Mouse (Mus musculus) stomach, embryonic 16.5 days (tissue): ENCODE data around the gene Rab21. TPM values are rescaled to one million over a fixed set of nuclear protein-coding genes. Genes with fewer than 3 reads are reported as not detected.

Experiments
- ATAC-seq: fragments of 200-750 bp; cut with Nextera tagmentation; 2 replicates; pipeline ENCODE4 v1.8.0; 2017; ENCODE audit warnings: moderate number of reproducible peaks, moderate TSS enrichment; ENCODE audit not compliant: insufficient read depth, low FRiP score
- H3K27ac ChIP-seq: fragments of 300-500 bp; sonication (generic); 2 replicates; pipeline ENCODE4 v1.5.1; 2014; ENCODE audit warnings: low read length
- H3K27me3 ChIP-seq: fragments of 300-500 bp; sonication (generic); 2 replicates; pipeline ENCODE4 v1.6.1; 2014; ENCODE audit warnings: low read length, control low read depth, mixed read lengths; ENCODE audit not compliant: control insufficient read depth, insufficient read depth
- H3K36me3 ChIP-seq: fragments of 300-500 bp; sonication (generic); 2 replicates; pipeline ENCODE4 v1.6.1; 2014; ENCODE audit warnings: low read length; ENCODE audit not compliant: control insufficient read depth, insufficient read depth
- H3K4me1 ChIP-seq: fragments of 300-500 bp; sonication (generic); 2 replicates; pipeline ENCODE4 v1.6.1; 2014; ENCODE audit warnings: low read length, control low read depth, mixed read lengths; ENCODE audit not compliant: control insufficient read depth, insufficient read depth
- H3K4me2 ChIP-seq: fragments of 300-500 bp; sonication (generic); 2 replicates; pipeline ENCODE4 v1.6.1; 2014; ENCODE audit warnings: low read depth, low read length, mixed read lengths
- H3K4me3 ChIP-seq: fragments of 300-500 bp; sonication (generic); replicated peaks from 2 replicates; pipeline ENCODE4 v1.5.1; 2014; ENCODE audit warnings: mild to moderate bottlenecking, low read length
- H3K9ac ChIP-seq: fragments of 300-500 bp; sonication (generic); 2 replicates; pipeline ENCODE4 v1.6.1; 2014; ENCODE audit warnings: low read length
- H3K9me3 ChIP-seq: fragments of 300-500 bp; sonication (generic); replicated peaks from 2 replicates; pipeline ENCODE4 v1.6.1; 2016; ENCODE audit warnings: low read length, control low read depth; ENCODE audit not compliant: control insufficient read depth
- WGBS: fragments of 180-500 bp; shearing (Covaris S2); extraction: QIAGEN DNeasy Blood & Tissue Kit; methylation state at CpG from one replicate; pipeline ENCODE4 v1.1.7; 2014; 5-methylcytosine and 5-hydroxymethylcytosine counted together
- polyA plus RNA-seq: library from polyadenylated mRNA; unstranded; fragments of >200 nt; fragmentation: Nextera tagmentation; extraction: Ambion mirVana; gene quantifications from 2 replicates; pipeline ENCODE4 v1.2.1, GENCODE M21; 2015

Gene Rab21
- polyA plus RNA-seq, 1 experiment from 2014 or later, result 4.2 TPM

DNA sequence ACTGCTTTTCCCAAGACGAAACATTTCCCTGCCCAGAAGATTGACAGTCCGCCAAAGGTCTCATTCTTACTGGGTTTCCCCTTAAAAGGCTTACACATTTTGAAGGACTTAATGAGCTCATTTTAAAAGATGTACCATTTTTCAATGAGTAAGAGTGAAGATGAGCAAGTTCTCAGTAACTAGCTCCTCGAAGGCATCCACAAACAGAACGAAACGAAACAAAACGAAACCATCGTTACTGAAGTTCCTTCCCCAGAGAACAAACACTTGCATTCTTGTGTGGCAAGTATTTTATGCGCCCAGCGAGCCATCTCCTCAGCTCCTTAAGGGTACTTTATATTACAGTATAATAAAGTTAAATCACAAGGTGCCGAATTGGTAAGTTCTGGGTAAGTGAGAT lies 34.0 kb downstream of the Rab21 start:
- no peak overlapping the region for H3K27ac ChIP-seq
- ATAC-seq, result no peak
- H3K4me1 ChIP-seq, result no peaks in the 10 kb centered on the region
- H3K27me3 ChIP-seq, result no peaks in the 10 kb centered on the region
- H3K4me3 ChIP-seq, result no peak overlapping the region
- 91% methylated on average over 10 of the region's 10 CpGs for WGBS
- H3K9ac ChIP-seq, result no peak overlapping the region
- H3K36me3 ChIP-seq, result peaks cover 4% of the 10 kb centered on the region; the same call in 1 of the 2 replicates
- H3K4me2 ChIP-seq, result no peak overlapping the region
- no peaks in the 10 kb centered on the region for H3K9me3 ChIP-seq

- Histone ChIP-seq H3K27ac (no peak overlapping the region), H3K4me3 (no peak overlapping the region), H3K9me3 (no peaks in the 10 kb centered on the region), H3K36me3 (no peaks in the 10 kb centered on the region), H3K4me2 (no peak overlapping the region), H3K9ac (no peak overlapping the region), H3K27me3 (no peaks in the 10 kb centered on the region), H3K4me1 (no peaks in the 10 kb centered on the region)
- no peak for ATAC-seq
- WGBS, result 60% methylated on average over 5 of the region's 5 CpGs
These were observed 43.7 kb downstream of the Rab21 start for GRCm38 (mm10) chr10:115271649-115272048.

DNA sequence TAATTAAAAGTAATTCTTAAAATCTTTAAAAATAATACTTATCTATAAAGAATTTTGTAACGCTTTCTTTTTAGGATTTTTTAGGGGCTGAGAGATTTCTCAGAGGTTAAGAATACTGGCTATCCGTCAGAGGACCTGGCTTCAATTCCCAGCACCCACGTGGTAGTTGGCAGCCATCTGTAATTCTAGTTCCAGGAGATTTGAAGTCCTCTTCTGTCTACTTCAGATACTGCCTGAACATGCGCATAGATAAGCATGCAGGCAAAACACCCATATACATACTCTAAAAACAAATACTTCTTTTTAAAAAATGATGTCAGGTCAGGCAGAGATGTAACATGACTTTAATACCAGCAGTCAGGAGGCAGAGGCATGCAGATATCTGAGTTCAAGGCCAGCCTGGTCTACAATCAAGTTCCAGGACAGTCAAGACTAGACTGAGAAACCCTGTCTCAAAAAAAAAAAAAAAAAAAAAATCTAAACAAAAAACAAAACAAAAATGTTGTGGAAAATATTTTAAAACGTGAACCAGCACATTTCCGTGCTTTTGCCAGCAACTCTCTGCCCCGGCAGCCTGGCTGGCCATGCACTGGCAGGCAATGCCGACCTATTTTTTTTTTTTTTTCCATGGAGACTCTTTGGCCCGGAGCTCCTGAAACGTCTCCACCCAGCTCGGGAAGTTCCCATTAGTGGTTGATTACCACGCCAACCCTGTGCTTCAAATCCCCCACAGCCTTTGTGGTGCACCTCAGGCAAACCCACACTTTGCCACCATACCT lies 44.6 kb downstream of the Rab21 start:
- H3K9ac ChIP-seq, result no peak overlapping the region
- no peaks in the 10 kb centered on the region for H3K9me3 ChIP-seq
- H3K4me3 ChIP-seq, result no peak overlapping the region
- no peak overlapping the region for H3K4me2 ChIP-seq
- no peaks in the 10 kb centered on the region for H3K4me1 ChIP-seq
- no peaks in the 10 kb centered on the region for H3K27me3 ChIP-seq
- 89% methylated on average over 12 of the region's 12 CpGs for WGBS
- no peak overlapping the region for H3K27ac ChIP-seq
- no peaks in the 10 kb centered on the region for H3K36me3 ChIP-seq
- ATAC-seq, result no peak

DNA sequence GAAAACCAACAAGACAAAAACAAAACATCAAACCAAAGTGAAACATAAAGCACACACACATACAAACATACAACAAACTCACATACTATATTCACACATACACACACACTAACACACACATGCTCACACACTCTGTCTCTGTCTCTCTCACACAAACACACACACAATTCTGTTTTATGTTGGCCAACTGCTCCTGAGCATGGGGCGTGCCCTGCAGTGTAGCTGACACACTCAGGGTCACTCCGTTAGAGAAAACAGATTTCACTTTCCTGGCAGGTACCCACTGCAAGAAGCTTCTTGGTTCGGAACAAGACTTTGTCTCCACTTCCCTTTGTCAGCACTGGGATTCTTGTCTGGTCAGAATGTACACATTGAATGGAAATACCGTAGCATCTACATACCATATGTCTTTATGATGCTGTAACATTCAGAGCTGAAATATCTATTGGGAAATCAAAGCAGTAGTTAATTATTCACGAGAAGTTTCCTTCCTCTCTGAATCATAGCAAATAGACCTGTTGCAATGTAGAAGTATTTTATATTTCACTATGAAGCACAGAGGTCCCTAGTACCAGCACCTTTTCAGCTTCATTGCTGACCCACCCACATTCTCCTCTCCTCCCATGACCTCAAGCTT lies 52.4 kb downstream of the Rab21 start:
- H3K4me2 ChIP-seq, result no peak overlapping the region
- H3K36me3 ChIP-seq, result no peaks in the 10 kb centered on the region
- H3K4me1 ChIP-seq, result no peaks in the 10 kb centered on the region
- 54% methylated on average over 5 of the region's 5 CpGs for WGBS
- H3K9me3 ChIP-seq, result no peaks in the 10 kb centered on the region
- no peak overlapping the region for H3K4me3 ChIP-seq
- no peak overlapping the region for H3K27ac ChIP-seq
- H3K9ac ChIP-seq, result no peak overlapping the region
- ATAC-seq, result no peak
- no peaks in the 10 kb centered on the region for H3K27me3 ChIP-seq

GRCm38 (mm10) chr10:115262261-115262660 lies 53.1 kb downstream of the Rab21 start:
- Histone ChIP-seq H3K4me3 (no peak overlapping the region), H3K4me2 (no peak overlapping the region), H3K9ac (no peak overlapping the region), H3K27ac (no peak overlapping the region), H3K36me3 (no peaks in the 10 kb centered on the region), H3K27me3 (no peaks in the 10 kb centered on the region), H3K9me3 (no peaks in the 10 kb centered on the region), H3K4me1 (no peaks in the 10 kb centered on the region)
- ATAC-seq, result no peak
- 76% methylated on average over 2 of the region's 2 CpGs for WGBS

DNA sequence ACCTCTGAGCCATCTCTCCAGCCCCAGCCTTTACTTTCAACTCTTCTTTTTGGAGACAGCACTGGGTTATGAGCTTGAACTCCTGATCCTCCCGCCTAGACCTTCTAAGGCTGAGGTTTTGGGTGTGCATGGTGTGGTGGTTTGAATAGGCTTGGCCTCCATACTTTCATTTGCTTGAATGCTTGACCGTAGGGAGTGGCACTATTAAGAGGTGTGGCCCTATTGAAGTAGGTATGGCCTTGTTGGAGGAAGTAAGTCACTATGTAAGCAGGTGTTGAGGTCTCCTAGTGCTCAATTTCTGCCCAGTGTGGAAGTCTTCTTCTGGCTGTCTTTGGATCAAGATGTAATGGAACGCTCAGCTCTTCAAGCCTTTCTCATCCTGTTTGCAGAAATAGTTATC lies 54.0 kb downstream of the Rab21 start:
- Histone ChIP-seq H3K4me2 (no peak overlapping the region), H3K27me3 (no peaks in the 10 kb centered on the region), H3K9ac (no peak overlapping the region), H3K9me3 (no peaks in the 10 kb centered on the region), H3K4me1 (no peaks in the 10 kb centered on the region), H3K4me3 (no peak overlapping the region), H3K27ac (no peak overlapping the region), H3K36me3 (no peaks in the 10 kb centered on the region)
- ATAC-seq, result peak; percentile 58; the same call in 1 of the 2 replicates
- 71% methylated on average over 3 of the region's 3 CpGs for WGBS

GRCm38 (mm10) chr10:115256162-115256561 lies 59.2 kb downstream of the Rab21 start:
- Histone ChIP-seq H3K27ac (no peak overlapping the region), H3K36me3 (no peaks in the 10 kb centered on the region), H3K27me3 (no peaks in the 10 kb centered on the region), H3K4me2 (no peak overlapping the region), H3K9ac (no peak overlapping the region), H3K4me1 (no peaks in the 10 kb centered on the region), H3K4me3 (no peak overlapping the region), H3K9me3 (no peaks in the 10 kb centered on the region)
- no peak for ATAC-seq
- WGBS, result 71% methylated on average over 5 of the region's 5 CpGs

DNA sequence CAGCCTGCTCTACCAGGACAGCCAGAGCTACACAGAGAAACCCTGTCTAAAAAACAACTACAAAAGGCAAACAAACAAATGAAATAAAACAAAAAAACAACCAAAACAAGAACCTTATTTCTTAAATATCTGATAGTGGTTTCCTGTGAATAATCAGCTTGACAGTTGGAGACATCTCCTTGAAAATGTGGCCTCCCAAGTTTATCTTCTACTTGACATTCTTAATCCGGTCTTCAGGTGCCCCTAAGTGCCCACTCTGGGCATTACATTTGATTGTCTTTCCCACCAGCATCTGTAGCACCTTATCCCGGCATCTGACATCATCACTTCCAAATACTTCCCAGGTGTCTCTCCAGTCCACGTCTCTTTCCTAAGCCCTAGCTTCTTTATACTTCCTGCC lies 61.9 kb downstream of the Rab21 start:
- H3K4me3 ChIP-seq, result no peak overlapping the region
- ATAC-seq, result no peak
- H3K9ac ChIP-seq, result no peak overlapping the region
- WGBS, result 66% methylated on average over 3 of the region's 3 CpGs
- no peak overlapping the region for H3K27ac ChIP-seq
- no peaks in the 10 kb centered on the region for H3K9me3 ChIP-seq
- H3K27me3 ChIP-seq, result no peaks in the 10 kb centered on the region
- H3K4me1 ChIP-seq, result peaks cover 4% of the 10 kb centered on the region
- H3K4me2 ChIP-seq, result no peak overlapping the region
- H3K36me3 ChIP-seq, result no peaks in the 10 kb centered on the region

- Histone ChIP-seq H3K4me2 (peak overlapping the region; percentile 82), H3K4me3 (peak overlapping the region; percentile 98), H3K9ac (peak overlapping the region; percentile 64), H3K36me3 (no peaks in the 10 kb centered on the region), H3K27ac (peak overlapping the region; percentile 93), H3K9me3 (no peaks in the 10 kb centered on the region), H3K4me1 (peaks cover 10% of the 10 kb centered on the region), H3K27me3 (no peaks in the 10 kb centered on the region)
- peak; percentile 46; the same call in 1 of the 2 replicates for ATAC-seq
- WGBS, result 8% methylated on average over 10 of the region's 10 CpGs
These were observed 63.1 kb downstream of the Rab21 start for GRCm38 (mm10) chr10:115252321-115252757.
